Mouse (Mus musculus) limb, embryonic 10.5 days (tissue): ENCODE measurements around the gene Mylk2. TPM values are rescaled to one million over a fixed set of nuclear protein-coding genes. Genes with fewer than 3 reads are reported as not detected.

Experiments
- DNase-seq: peaks from one replicate; pipeline ENCODE4 v3.0.0-alpha.2; 2017; ENCODE audit warnings: low spot score
- H3K27ac ChIP-seq: fragments of 300-500 bp; sonication (generic); 2 replicates; pipeline ENCODE4 v1.5.1; 2016; ENCODE audit warnings: mild to moderate bottlenecking
- H3K27me3 ChIP-seq: fragments of 300-500 bp; sonication (generic); 2 replicates; pipeline ENCODE4 v1.6.1; 2016; ENCODE audit warnings: low read depth, mild to moderate bottlenecking; ENCODE audit not compliant: poor library complexity, severe bottlenecking
- H3K36me3 ChIP-seq: fragments of 300-500 bp; sonication (generic); 2 replicates; pipeline ENCODE4 v1.6.1; 2016; ENCODE audit warnings: mild to moderate bottlenecking, moderate library complexity
- H3K4me1 ChIP-seq: fragments of 300-500 bp; sonication (generic); 2 replicates; pipeline ENCODE4 v1.6.1; 2016
- H3K4me3 ChIP-seq: fragments of 300-500 bp; sonication (generic); 2 replicates; pipeline ENCODE4 v1.5.1; 2016; ENCODE audit warnings: mild to moderate bottlenecking, moderate library complexity
- H3K9me3 ChIP-seq: fragments of 300-500 bp; sonication (generic); replicated peaks from 2 replicates; pipeline ENCODE4 v1.6.1; 2016; ENCODE audit warnings: mild to moderate bottlenecking
- WGBS: fragments of 180-500 bp; shearing (Covaris S2); methylation state at CpG from one replicate; pipeline ENCODE4 v1.1.7; 2016; 5-methylcytosine and 5-hydroxymethylcytosine counted together
- polyA plus RNA-seq: library from polyadenylated mRNA; unstranded; fragments of >200 nt; fragmentation: Nextera tagmentation; extraction: Ambion mirVana; gene quantifications from 2 replicates; pipeline ENCODE4 v1.2.1, GENCODE M21; 2016

Mylk2 gene
- polyA plus RNA-seq, 1 experiment from 2014 or later: not detected

DNA sequence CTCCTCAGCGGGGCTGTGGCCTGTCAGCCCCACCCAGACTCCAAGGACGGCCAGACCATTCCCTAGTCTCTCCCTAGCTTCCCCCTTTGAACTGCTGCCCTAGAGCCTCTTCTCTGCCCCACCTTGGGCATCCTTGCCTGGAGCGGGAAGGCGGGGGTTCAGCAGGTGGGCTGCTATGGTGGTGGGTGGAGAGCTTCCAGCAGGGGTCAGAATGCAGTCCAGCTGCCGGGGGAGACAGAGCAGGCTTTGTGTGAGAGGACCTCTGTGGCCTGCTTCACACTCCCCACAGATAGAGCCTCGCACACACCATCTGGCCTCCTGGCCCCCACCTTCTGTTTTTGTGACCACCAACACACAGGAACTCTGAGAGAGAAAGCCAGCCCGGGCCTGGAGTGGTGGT, 11.2 kb downstream of the Mylk2 start:
- H3K36me3 ChIP-seq: no peaks in the 10 kb centered on the region
- peak overlapping the region; percentile 94 for H3K27ac ChIP-seq
- WGBS: 25% methylated on average over 7 of the region's 7 CpGs
- H3K4me1 ChIP-seq: peaks cover 75% of the 10 kb centered on the region
- H3K9me3 ChIP-seq: no peaks in the 10 kb centered on the region
- H3K27me3 ChIP-seq: no peaks in the 10 kb centered on the region
- no peak overlapping the region for H3K4me3 ChIP-seq
- DNase-seq: no peak

DNA sequence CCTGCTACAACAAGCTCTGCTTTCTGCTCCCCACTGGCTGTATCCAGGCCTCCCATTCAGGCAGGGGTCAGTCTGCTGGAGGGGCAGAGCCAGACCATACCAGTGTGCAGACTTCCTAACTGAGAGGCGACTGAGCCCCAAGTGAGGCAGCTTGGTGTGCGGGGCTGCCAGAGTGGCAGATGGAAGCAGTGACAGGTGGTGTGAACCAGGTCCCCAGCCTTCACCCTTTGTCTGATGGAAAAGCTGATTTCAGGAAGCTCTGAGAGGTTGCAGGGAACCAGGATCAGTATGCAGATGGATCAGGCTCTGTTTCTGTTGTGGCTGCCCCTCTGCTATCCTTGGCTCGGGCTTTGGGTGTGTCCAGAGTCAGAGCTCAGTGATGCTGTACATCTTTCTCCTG, 12.5 kb downstream of the Mylk2 start:
- no peak overlapping the region for H3K4me3 ChIP-seq
- peak overlapping the region; percentile 94 for H3K27ac ChIP-seq
- peaks cover 75% of the 10 kb centered on the region for H3K4me1 ChIP-seq
- DNase-seq: no peak
- WGBS: 86% methylated on average over 3 of the region's 3 CpGs
- H3K36me3 ChIP-seq: no peaks in the 10 kb centered on the region
- H3K27me3 ChIP-seq: no peaks in the 10 kb centered on the region
- H3K9me3 ChIP-seq: no peaks in the 10 kb centered on the region

DNA sequence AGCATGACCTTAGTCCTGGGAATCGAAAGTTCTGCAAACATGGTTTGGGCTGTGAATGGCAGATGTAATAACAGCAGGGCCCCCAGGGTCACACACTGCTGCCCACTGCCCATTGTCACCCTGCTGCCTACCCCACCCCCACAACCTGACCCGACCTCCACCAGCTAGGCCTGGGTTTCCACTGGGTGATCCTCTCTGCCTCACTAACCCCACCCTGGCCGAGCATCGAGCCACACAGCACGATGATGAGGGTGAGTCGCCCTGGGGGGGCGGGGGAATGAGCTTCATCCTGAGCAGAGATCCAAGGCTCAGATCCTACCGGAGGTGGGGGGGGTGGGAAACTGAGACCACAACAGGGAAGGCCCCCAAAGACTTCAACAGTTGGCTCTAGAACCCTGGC, 13.0 kb downstream of the Mylk2 start:
- no peak for DNase-seq
- H3K4me1 ChIP-seq: peaks cover 75% of the 10 kb centered on the region
- H3K9me3 ChIP-seq: no peaks in the 10 kb centered on the region
- no peaks in the 10 kb centered on the region for H3K36me3 ChIP-seq
- H3K4me3 ChIP-seq: no peak overlapping the region
- H3K27ac ChIP-seq: peak overlapping the region; percentile 94
- H3K27me3 ChIP-seq: no peaks in the 10 kb centered on the region
- WGBS: 82% methylated on average over 8 of the region's 8 CpGs

DNA sequence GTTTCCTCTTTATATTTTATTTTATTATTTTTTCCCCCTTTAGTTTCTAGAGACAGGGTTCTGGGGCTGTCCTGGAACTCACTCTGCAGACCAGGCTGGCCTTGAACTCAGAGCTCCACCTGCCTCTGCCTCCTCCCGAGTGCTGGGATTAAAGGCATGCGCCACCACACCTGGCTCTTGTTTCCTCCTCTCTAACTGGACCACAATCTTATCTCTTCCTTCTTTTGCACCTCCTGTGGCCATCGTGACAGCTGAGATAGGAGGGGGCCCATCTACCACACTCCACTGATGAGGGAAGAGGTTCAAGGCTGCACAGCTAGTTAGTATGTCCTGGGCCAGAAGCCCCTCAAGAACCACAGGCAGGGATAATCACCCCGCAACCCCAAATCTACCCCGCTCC, 13.4 kb downstream of the Mylk2 start:
- 76% methylated on average over 5 of the region's 5 CpGs for WGBS
- Histone ChIP-seq H3K36me3 (no peaks in the 10 kb centered on the region), H3K4me3 (no peak overlapping the region), H3K27me3 (no peaks in the 10 kb centered on the region), H3K9me3 (no peaks in the 10 kb centered on the region), H3K27ac (peak overlapping the region; percentile 94), H3K4me1 (peaks cover 75% of the 10 kb centered on the region)
- no peak for DNase-seq

DNA sequence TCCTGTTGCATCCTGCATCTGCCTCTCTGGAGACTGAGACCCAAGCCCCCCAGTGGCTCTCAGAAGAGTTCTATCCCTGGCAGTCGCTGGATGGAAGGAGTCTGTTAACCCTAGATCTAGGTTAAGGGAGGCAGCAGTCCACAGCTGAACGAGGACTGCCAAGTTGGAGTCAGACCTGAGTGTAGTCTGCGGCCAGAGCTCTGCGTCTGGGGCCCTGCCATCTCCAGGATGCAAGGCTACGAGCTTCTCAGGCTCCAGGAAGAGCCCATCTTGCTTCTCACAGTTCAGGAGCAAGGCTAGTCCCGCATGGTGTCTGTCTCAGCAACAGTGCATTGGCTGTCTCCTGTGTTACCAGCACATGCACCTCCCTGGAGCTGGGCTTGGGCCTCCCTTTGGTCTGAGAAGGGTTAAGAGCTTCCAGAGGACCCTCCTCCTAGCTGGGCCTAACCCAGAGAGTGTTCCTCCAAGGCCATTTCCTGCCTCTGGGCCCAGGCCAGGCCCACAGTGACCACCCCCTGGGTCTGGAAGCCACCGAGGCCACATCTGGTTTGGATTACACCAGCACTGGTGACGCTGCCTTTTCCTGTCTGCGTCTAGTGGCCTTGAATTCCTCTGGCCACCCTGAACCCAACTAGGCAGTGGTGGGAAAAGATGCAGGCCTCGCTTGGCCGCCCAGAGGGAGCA, 14.2 kb downstream of the Mylk2 start:
- Histone ChIP-seq H3K4me1 (peaks cover 83% of the 10 kb centered on the region), H3K27ac (peak overlapping the region; percentile 94), H3K36me3 (no peaks in the 10 kb centered on the region), H3K9me3 (no peaks in the 10 kb centered on the region), H3K4me3 (peak overlapping the region; percentile 15; the same call in 1 of the 2 replicates), H3K27me3 (no peaks in the 10 kb centered on the region)
- WGBS: 31% methylated on average over 11 of the region's 11 CpGs
- peak; percentile 92 for DNase-seq

DNA sequence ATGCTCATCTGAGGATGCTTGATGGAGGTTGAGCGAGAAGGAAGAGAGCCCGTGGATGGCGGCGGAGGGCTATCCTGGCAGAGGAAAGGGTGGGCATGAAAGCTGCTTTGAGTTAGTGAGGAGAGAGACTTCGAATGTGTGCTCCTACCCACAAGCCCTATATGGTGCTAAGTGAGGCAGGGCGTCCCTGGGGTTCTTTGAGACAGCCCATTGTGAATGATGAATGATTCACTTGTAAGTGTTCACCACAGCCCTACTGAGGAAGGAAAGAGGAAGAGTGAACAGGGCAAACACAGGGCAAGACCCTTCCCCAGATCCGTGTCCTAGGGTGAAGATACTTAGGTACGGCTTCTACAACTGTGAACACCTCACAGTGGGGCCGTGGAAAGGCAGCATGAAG, 15.7 kb downstream of the Mylk2 start:
- H3K36me3 ChIP-seq: no peaks in the 10 kb centered on the region
- no peaks in the 10 kb centered on the region for H3K27me3 ChIP-seq
- 69% methylated on average over 9 of the region's 9 CpGs for WGBS
- DNase-seq: no peak
- H3K4me3 ChIP-seq: no peak overlapping the region
- peak overlapping the region; percentile 94 for H3K27ac ChIP-seq
- no peaks in the 10 kb centered on the region for H3K9me3 ChIP-seq
- peaks cover 97% of the 10 kb centered on the region for H3K4me1 ChIP-seq

DNA sequence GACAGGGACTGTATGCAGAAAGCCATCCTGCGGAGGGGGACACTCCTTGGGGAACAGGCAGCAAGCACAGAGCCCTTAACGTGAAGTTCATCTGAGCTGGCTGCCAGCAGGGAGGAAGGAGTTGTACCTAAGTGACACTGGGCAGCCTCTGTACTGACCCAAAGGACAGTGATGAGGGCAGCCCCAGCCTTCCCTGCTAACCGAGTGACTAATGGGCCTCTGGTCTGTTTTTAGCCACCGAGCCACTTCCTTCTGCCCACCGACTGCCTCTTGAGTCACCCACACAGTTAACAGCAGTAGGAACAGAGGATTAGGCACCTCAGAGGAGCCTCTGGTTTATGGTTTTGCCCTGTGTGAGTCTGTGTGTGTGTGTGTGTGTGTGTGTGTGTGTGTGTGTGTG, 16.2 kb downstream of the Mylk2 start:
- no peak for DNase-seq
- peak overlapping the region; percentile 94 for H3K27ac ChIP-seq
- no peaks in the 10 kb centered on the region for H3K27me3 ChIP-seq
- H3K9me3 ChIP-seq: no peaks in the 10 kb centered on the region
- H3K36me3 ChIP-seq: no peaks in the 10 kb centered on the region
- H3K4me1 ChIP-seq: peaks cover 97% of the 10 kb centered on the region
- no peak overlapping the region for H3K4me3 ChIP-seq
- WGBS: 42% methylated on average over 5 of the region's 5 CpGs

DNA sequence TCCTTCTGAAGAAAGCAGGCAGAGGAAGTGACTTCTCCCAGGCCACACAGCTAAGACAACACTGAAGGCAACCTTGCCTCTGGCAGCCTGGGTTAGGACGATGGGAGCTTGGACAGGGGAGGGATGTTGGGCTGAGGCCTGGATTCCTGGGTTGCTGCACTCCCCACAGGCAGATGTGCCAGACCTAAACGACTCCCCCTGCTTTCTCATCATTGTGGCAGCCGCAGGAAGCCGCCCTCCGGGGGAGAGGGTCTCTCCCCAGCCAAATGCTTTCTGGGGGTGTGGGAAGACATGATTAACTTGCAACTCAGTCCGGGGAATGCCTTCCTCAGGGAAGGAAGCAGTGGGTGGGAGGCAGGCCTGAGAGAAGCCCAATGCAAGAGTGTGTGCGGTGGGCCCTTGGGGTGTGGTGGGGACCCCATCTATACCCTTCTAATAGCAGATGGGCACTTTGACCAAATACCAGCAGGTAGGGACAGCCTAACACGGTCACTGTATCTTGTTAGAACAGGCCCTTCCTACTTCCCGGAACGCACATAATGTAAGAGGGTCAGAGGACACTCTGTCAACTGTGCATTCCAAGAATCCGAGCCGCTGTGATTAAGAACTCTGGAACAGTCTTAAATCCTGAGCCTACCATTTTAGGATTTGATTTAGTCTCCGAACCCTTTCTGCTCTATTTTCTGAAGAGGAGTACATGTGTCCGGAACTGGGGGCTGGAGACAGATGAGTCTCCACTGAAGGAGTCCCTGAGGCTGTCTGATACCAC, 17.3 kb downstream of the Mylk2 start:
- WGBS: 47% methylated on average over 14 of the region's 14 CpGs
- DNase-seq: no peak
- peaks cover 97% of the 10 kb centered on the region for H3K4me1 ChIP-seq

DNA sequence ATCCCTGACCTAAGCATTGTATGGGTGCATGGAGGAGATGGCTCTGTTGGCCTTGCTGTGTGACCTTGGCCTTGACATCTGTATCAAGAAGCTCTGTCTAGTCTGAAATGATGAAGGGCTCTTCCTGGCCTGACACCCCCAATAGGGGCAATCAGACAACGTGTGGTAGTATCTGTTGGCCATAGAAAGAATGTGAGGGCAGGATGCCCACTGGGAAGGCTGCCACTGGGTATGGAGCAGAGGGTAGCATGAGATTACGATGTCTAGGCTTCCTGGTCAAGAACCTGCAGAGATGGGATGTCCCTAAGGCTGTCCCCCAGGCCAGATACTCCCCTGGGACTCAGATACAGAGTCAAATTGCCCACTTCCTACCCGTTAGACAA, 17.8 kb downstream of the Mylk2 start:
- no peak for DNase-seq
- Histone ChIP-seq H3K27me3 (no peaks in the 10 kb centered on the region), H3K4me1 (peaks cover 97% of the 10 kb centered on the region), H3K27ac (peak overlapping the region; percentile 94), H3K36me3 (no peaks in the 10 kb centered on the region), H3K4me3 (no peak overlapping the region), H3K9me3 (no peaks in the 10 kb centered on the region)
- 75% methylated on average over 3 of the region's 3 CpGs for WGBS

More for the DNA sequence above, 17.3 kb downstream of the Mylk2 start:
- H3K27ac ChIP-seq: peak overlapping the region; percentile 94
- no peaks in the 10 kb centered on the region for H3K27me3 ChIP-seq
- H3K9me3 ChIP-seq: no peaks in the 10 kb centered on the region
- no peaks in the 10 kb centered on the region for H3K36me3 ChIP-seq
- no peak overlapping the region for H3K4me3 ChIP-seq

DNA sequence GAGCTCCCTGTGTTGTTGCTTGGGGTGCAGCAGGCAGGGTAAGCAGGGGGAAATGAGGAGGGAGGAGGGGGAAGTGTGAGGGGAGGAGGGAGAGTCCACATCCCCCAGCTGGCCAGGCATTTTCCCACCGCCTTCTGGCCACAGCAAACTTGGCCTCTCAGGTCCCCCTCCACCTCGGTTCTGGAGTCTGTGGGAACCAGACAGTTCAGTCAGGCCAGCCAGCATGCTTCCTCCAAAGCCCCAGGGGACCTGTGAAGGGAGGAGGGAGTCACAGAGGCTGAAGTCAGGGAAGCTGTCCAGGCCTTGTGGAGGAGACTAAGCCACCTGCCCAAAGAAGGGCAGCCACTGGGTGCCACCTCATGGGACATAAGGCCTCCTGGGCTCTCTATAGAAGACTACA, 19.1 kb downstream of the Mylk2 start:
- no peaks in the 10 kb centered on the region for H3K9me3 ChIP-seq
- no peak for DNase-seq

DNA sequence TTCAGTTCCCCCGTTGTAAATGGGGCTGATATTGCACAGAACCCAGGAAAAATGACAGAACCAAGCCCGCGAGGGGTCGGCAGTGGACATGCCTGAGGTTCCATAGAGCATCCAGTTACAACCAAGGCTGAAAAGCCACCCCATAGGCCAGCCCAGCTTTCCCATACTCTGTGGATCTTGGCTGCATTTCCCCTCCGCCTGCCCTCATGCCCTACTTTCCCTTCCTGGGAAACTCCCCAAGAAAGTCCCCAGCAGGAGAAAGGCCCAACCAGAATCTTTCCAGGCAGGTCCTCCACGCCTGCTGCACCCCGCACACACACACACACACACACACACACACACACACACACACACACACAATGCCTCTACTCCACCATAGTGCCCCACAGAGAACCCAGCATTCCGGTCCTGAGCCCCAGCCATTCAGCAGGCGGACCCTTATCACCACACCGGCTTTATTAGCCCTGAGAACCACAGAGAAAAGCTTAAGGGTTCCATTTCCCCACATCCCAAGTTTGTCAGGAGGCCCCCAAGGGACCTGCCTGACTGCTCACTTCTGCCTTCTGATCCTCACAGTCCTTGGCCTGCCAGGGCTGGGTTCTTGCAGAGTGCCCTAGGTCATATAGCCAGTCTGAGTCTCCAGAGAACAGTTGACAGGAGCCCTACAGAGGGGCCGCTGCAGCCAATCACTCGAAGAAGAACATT, 20.5 kb downstream of the Mylk2 start:
- peaks cover 71% of the 10 kb centered on the region for H3K4me1 ChIP-seq
- no peak for DNase-seq
- peak overlapping the region; percentile 82 for H3K27ac ChIP-seq
- H3K27me3 ChIP-seq: peaks cover 11% of the 10 kb centered on the region
- no peaks in the 10 kb centered on the region for H3K9me3 ChIP-seq
- H3K36me3 ChIP-seq: no peaks in the 10 kb centered on the region
- 82% methylated on average over 12 of the region's 12 CpGs for WGBS
- no peak overlapping the region for H3K4me3 ChIP-seq

More for the DNA sequence above, 19.1 kb downstream of the Mylk2 start:
- H3K27me3 ChIP-seq: no peaks in the 10 kb centered on the region
- peak overlapping the region; percentile 82 for H3K27ac ChIP-seq
- peaks cover 84% of the 10 kb centered on the region for H3K4me1 ChIP-seq
- no peaks in the 10 kb centered on the region for H3K36me3 ChIP-seq
- 58% methylated on average over 2 of the region's 2 CpGs for WGBS
- no peak overlapping the region for H3K4me3 ChIP-seq

DNA sequence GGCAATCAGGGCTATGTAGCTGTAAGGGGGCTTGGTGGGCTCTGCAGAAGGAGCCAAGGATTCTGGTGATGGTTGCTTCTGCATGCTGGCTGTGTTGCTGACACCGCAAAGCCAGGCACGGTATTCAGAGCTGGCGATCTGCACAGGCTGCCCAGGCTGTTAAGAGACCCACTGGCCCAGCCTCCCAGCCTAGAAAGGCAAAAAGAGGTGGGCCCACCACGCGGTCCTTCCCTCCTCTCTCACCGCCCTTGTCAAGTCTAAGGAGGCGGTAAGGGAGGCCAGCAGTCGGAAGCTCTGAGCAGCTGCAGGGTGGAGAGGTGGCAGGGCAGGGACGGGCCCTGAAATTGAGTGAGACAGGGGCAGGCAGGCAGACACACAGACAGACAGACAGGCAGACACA, 21.9 kb downstream of the Mylk2 start, which contains the start of gene Foxs1:
Gene Foxs1 (minus strand): TSS at position 161 of the 400 bp plus-strand sequence.
- Histone ChIP-seq H3K9me3 (no peaks in the 10 kb centered on the region), H3K4me1 (peaks cover 56% of the 10 kb centered on the region), H3K36me3 (no peaks in the 10 kb centered on the region), H3K27me3 (peaks cover 15% of the 10 kb centered on the region), H3K27ac (peak within 1 kb of the TSS; percentile 82), H3K4me3 (0 out of 2 replicates have a peak within 1 kb of the TSS, but pooled peaks have one; percentile 7)
- WGBS: 34% methylated on average over 9 of the region's 9 CpGs
- no peak for DNase-seq

DNA sequence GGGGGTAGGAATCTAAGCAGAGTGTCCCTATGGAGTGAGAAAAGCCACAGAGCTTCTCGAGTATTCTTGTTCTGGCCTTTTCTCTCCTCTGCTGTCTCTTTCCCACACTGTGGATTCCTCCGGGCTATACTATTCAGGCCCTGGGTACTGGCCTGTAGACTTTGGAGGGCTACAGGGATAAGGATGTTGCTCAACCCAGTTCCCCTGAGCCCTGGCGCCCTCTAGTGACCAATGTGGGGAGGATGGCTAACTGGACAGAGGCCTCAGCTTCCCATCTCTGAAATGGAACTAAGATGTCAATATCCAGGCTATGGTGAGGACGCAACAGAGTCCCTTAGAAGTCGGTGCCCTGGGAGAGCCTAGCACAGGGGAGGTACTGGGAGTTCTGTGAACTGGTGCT, 22.5 kb downstream of the Mylk2 start:
- H3K4me3 ChIP-seq: no peak overlapping the region
- H3K27me3 ChIP-seq: peaks cover 21% of the 10 kb centered on the region
- peak overlapping the region; percentile 82 for H3K27ac ChIP-seq
- 32% methylated on average over 5 of the region's 5 CpGs for WGBS
- H3K9me3 ChIP-seq: no peaks in the 10 kb centered on the region
- peak; percentile 82 for DNase-seq
- H3K4me1 ChIP-seq: peaks cover 50% of the 10 kb centered on the region
- H3K36me3 ChIP-seq: no peaks in the 10 kb centered on the region
